Mouse (Mus musculus): ENCODE measurements around the gene Pde6g.
"Not testable (repeated sequence)": the region's sequence is repeated elsewhere in the genome, so short reads cannot be mapped to it uniquely, and the experiment has no call there.

Gene Pde6g

DNA sequence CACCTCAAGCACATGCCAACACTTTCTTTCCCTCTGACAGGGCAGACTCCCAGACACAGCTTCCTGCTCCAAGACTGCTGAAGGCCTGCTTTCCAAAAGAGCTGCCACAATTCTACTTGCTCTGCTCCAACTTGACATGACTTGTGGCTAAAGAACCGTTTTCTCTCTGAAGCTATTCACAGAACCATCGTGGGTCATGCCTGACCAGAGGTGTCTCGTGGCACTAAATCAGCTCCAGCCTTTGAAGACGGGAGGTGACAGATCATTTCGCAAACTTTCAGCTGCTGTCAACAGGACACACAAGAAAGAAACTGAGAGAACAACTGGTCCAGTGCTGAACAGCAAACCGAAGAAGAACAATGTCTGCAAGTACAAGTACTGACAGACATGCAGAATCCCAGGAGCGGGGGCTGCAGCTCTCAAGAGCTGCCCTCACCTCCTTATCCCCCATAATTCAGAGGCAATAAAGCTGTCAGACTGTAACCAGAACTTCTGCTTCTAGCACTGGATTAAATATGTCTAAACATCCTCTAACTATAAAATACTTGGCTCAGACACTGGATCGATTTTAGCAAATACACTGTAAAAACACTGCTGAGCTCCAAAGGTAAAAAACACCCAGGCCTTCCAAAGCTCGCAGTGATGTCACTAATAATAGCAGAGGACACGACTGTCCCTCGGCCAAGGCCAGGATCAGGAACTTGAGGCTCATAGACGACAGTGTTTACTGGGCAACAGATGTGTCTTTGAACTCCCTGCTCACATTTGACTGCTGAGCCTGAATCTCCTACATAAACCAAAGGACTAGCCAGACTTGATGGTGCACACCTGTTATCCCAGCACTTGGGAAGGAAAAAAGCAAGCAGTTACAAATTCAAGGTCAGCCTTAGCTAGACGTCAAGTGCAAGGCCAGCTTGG is 30.4 kb downstream of the Pde6g start:
- DNase-seq (ENCODE audit: low spot score), result no peak

DNA sequence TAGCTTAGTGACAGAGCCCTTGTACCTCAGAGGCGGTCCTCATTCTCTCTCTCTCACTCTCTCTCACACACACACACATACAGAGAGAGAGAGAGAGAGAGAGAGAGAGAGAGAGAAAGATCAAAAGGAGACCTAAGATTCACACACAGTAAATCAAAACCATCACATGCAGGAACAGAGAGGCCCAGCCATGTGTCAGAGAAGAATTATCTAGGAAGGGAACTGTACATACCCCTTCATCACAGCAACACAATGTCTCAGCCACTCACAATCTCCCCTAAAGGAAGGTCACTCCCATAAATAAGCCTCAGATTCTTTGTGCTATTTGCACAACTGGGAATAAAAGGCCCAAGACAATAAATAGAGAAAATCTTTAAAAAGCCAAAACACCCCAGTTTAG is 34.7 kb downstream of the Pde6g start:
- no peak for DNase-seq (ENCODE audit: low spot score)

DNA sequence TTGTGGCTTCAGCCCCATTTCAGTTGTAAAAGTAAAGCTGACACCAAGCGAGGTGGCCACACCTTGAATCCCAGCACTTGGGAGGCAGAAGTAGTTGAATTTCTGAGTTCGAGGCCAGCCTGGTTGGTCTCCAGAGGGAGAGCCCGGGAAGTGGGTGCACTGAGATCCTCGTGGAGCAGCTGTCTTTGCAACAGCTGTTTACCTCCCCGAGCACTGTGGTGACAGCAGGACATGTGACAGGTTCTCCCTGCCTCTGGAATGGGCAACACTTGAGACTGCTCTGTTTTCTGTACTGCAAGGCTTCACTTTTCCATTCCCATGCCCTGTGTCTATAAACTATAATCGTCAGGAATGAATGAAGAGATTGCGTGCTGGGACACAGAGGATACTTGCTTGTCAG is 35.4 kb downstream of the Pde6g start:
- no peak for DNase-seq (ENCODE audit: low spot score)

DNA sequence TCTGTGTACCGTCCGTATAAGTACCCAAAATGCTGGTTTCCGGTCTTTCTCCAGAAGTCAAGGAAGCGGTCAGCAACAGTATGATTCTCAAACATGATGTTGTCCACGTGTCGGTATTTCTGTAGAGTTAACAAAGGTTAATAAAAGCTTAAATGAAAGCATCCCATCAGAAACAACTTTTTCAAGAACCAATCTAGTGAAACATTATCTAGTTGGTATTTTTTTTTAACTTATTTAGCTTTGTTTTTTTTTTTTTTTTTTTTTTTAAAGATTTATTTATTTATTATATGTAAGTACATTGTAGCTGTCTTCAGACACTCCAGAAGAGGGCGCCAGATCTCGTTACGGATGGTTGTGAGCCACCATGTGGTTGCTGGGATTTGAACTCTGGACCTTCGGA is 39.7 kb downstream of the Pde6g start:
- not testable (repeated sequence) for DNase-seq (ENCODE audit: low spot score)

DNA sequence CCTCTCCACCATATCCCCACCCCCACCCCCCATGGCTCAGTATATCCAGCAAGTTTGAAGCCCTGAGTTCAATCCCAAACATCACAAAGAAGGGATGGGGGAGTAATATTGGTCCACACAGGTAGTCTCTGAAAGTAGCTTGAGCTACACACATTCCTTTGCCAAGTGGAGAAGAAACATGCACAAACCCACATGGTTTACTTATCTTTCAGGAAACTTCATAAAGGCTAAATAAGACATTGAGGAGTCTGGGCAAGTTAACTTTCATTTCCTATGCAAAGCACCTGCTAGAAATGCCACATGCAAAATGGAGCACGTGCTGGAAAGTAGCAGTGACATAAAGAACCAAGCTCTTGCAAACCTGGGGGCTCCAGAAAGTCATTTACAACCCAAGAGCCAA is 46.9 kb downstream of the Pde6g start:
- DNase-seq (ENCODE audit: low spot score), result no peak

DNA sequence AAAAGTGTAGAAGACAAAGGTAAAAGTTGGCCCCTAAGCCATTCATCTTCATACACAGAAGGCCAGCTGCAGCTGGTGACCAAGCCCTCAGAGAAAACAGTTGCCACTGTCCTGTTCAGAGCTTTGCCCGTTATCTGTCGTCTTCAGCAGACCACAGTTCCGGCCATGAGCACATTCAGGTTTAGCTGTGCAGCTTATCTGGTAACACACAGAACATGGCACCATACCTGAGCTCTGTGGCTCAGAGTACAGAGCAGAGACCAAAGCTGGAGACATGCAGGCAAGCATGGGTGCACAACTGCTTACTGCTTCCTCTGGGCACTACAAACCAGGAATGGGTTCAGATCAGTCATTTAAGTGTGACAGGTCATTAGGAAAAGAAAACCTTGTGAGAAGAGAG is 47.4 kb downstream of the Pde6g start:
- DNase-seq (ENCODE audit: low spot score), result no peak

DNA sequence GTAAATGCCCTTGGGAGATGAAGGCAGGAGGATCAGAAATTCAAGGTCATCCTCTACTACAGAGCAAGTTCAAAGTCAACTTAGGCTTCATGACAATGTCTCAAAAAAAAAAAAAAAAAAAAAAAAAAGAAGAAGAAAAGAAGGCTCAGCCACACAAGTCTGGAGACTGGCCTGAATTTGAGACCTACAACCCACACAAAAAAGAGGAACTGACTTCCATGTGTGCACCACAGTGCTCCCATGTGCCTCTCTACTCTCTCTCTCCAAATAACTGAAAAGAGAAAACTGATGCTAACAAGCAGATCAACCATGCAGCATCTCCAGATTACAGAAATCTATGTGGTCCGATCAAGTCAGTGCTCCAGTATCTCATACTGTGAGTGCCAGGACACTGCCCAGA is 48.5 kb downstream of the Pde6g start:
- no peak for DNase-seq (ENCODE audit: low spot score)

DNA sequence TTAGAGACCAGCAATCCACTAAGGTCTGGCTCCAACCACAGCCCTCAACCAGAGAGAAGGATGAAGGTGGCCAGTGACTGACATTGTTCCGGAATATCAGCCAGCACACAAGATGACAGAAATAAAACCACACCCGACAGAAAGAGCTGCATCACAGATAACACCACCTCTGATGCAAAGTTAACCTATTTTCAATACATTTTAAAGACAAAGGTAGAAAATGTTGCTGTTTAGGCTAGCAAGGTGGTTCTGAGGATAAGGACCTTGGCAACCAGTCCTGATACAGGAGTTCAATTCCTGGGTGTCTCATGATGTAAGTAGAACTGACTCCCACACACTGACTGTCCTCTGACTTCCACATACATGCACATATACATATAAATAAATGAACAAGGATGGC is 54.0 kb downstream of the Pde6g start:
- DNase-seq (ENCODE audit: low spot score), result no peak

All from embryo, embryonic 10.5 days (tissue).